Mouse (Mus musculus) heart, embryonic 15.5 days (tissue): ENCODE measurements at regions not wholly inside any gene's neighbourhood (a gene's known extent, or its start where the extent isn't known, plus 50 kb on each side); places are given as distances from the start of the nearest gene placed in this dataset.

ENCODE experiments used
- ATAC-seq: fragments of 200-750 bp; cut with Nextera tagmentation; replicated peaks from 2 replicates; pipeline ENCODE4 v1.8.0; 2017; ENCODE audit warnings: low read depth, moderate TSS enrichment; ENCODE audit not compliant: insufficient number of reproducible peaks, insufficient read depth, low FRiP score
- H3K27ac ChIP-seq: fragments of 300-500 bp; sonication (generic); 2 replicates; pipeline ENCODE4 v1.5.1; 2015; ENCODE audit warnings: mild to moderate bottlenecking, inconsistent platforms
- H3K27me3 ChIP-seq: fragments of 300-500 bp; sonication (generic); 2 replicates; pipeline ENCODE4 v1.6.1; 2015; ENCODE audit warnings: inconsistent platforms
- H3K36me3 ChIP-seq: fragments of 300-500 bp; sonication (generic); 2 replicates; pipeline ENCODE4 v1.6.1; 2015; ENCODE audit warnings: mild to moderate bottlenecking, inconsistent platforms
- H3K4me1 ChIP-seq: fragments of 300-500 bp; sonication (generic); replicated peaks from 2 replicates; pipeline ENCODE4 v1.6.1; 2015; ENCODE audit warnings: inconsistent platforms
- H3K4me2 ChIP-seq: fragments of 300-500 bp; sonication (generic); 2 replicates; pipeline ENCODE4 v1.6.1; 2015; ENCODE audit warnings: inconsistent platforms, mild to moderate bottlenecking, moderate library complexity
- H3K4me3 ChIP-seq: fragments of 300-500 bp; sonication (generic); 2 replicates; pipeline ENCODE4 v1.5.1; 2015; ENCODE audit warnings: mild to moderate bottlenecking, inconsistent platforms
- H3K9ac ChIP-seq: fragments of 300-500 bp; sonication (generic); 2 replicates; pipeline ENCODE4 v1.6.1; 2015; ENCODE audit warnings: mild to moderate bottlenecking, inconsistent platforms
- H3K9me3 ChIP-seq: fragments of 300-500 bp; sonication (generic); replicated peaks from 2 replicates; pipeline ENCODE4 v1.6.1; 2016; ENCODE audit warnings: inconsistent platforms
- WGBS: fragments of 180-500 bp; shearing (Covaris S2); methylation state at CpG from one replicate; pipeline ENCODE4 v1.1.7; 2015; ENCODE audit warnings: mixed read lengths; 5-methylcytosine and 5-hydroxymethylcytosine counted together

GRCm38 (mm10) chr14:80249882-80250281 lies 266.0 kb downstream of the Olfm4 start:
- ATAC-seq, result no peak
- 68% methylated on average over 1 of the region's 1 CpGs for WGBS
- no peak overlapping the region for H3K9ac ChIP-seq

GRCm38 (mm10) chr14:80257086-80257485 lies 273.2 kb downstream of the Olfm4 start:
- no peak overlapping the region for H3K4me2 ChIP-seq
- H3K27ac ChIP-seq, result no peak overlapping the region
- no peak for ATAC-seq
- H3K9ac ChIP-seq, result no peak overlapping the region
- H3K4me1 ChIP-seq, result no peaks in the 10 kb centered on the region
- 45% methylated on average over 3 of the region's 3 CpGs for WGBS
- no peaks in the 10 kb centered on the region for H3K9me3 ChIP-seq
- no peak overlapping the region for H3K4me3 ChIP-seq
- H3K36me3 ChIP-seq, result no peaks in the 10 kb centered on the region
- no peaks in the 10 kb centered on the region for H3K27me3 ChIP-seq

More at GRCm38 (mm10) chr14:80249882-80250281, 266.0 kb downstream of the Olfm4 start:
- Histone ChIP-seq H3K9me3 (no peaks in the 10 kb centered on the region), H3K4me2 (no peak overlapping the region), H3K36me3 (no peaks in the 10 kb centered on the region), H3K4me3 (no peak overlapping the region), H3K27me3 (no peaks in the 10 kb centered on the region), H3K27ac (no peak overlapping the region), H3K4me1 (no peaks in the 10 kb centered on the region)

- no peak for ATAC-seq
- Histone ChIP-seq H3K4me1 (no peaks in the 10 kb centered on the region), H3K9ac (no peak overlapping the region), H3K27me3 (no peaks in the 10 kb centered on the region), H3K27ac (no peak overlapping the region), H3K36me3 (no peaks in the 10 kb centered on the region), H3K4me3 (no peak overlapping the region), H3K9me3 (no peaks in the 10 kb centered on the region), H3K4me2 (no peak overlapping the region)
- WGBS, result 68% methylated on average over 8 of the region's 8 CpGs
These were observed 279.3 kb downstream of the Olfm4 start for GRCm38 (mm10) chr14:80263173-80263572.

GRCm38 (mm10) chr14:80265081-80265480 lies 281.2 kb downstream of the Olfm4 start:
- no peak overlapping the region for H3K4me3 ChIP-seq
- H3K27ac ChIP-seq, result no peak overlapping the region
- H3K4me1 ChIP-seq, result no peaks in the 10 kb centered on the region
- H3K36me3 ChIP-seq, result no peaks in the 10 kb centered on the region
- H3K9ac ChIP-seq, result no peak overlapping the region
- H3K4me2 ChIP-seq, result no peak overlapping the region
- H3K9me3 ChIP-seq, result no peaks in the 10 kb centered on the region
- H3K27me3 ChIP-seq, result no peaks in the 10 kb centered on the region
- ATAC-seq, result no peak
- WGBS, result 73% methylated on average over 7 of the region's 7 CpGs

- Histone ChIP-seq H3K4me1 (no peaks in the 10 kb centered on the region), H3K9ac (no peak overlapping the region), H3K27ac (no peak overlapping the region), H3K36me3 (no peaks in the 10 kb centered on the region), H3K27me3 (no peaks in the 10 kb centered on the region), H3K4me3 (no peak overlapping the region), H3K4me2 (no peak overlapping the region), H3K9me3 (no peaks in the 10 kb centered on the region)
- ATAC-seq, result no peak
- 50% methylated on average over 7 of the region's 7 CpGs for WGBS
These were observed 285.5 kb downstream of the Olfm4 start for GRCm38 (mm10) chr14:80269179-80269951.

GRCm38 (mm10) chr14:80270063-80270462 lies 286.2 kb downstream of the Olfm4 start:
- WGBS, result 63% methylated on average over 13 of the region's 13 CpGs
- H3K27ac ChIP-seq, result no peak overlapping the region
- no peaks in the 10 kb centered on the region for H3K4me1 ChIP-seq
- ATAC-seq, result no peak
- H3K9me3 ChIP-seq, result no peaks in the 10 kb centered on the region
- H3K4me2 ChIP-seq, result no peak overlapping the region
- no peaks in the 10 kb centered on the region for H3K36me3 ChIP-seq
- no peak overlapping the region for H3K4me3 ChIP-seq
- H3K9ac ChIP-seq, result no peak overlapping the region
- no peaks in the 10 kb centered on the region for H3K27me3 ChIP-seq

- no peaks in the 10 kb centered on the region for H3K27me3 ChIP-seq
- no peaks in the 10 kb centered on the region for H3K4me1 ChIP-seq
- no peaks in the 10 kb centered on the region for H3K9me3 ChIP-seq
- WGBS, result 70% methylated on average over 4 of the region's 4 CpGs
- no peaks in the 10 kb centered on the region for H3K36me3 ChIP-seq
- ATAC-seq, result no peak
- H3K9ac ChIP-seq, result no peak overlapping the region
- no peak overlapping the region for H3K4me3 ChIP-seq
- H3K4me2 ChIP-seq, result no peak overlapping the region
- no peak overlapping the region for H3K27ac ChIP-seq
These were observed 296.3 kb downstream of the Olfm4 start for GRCm38 (mm10) chr14:80280188-80280587.

- no peak overlapping the region for H3K4me2 ChIP-seq
- WGBS, result 41% methylated on average over 2 of the region's 2 CpGs
- no peaks in the 10 kb centered on the region for H3K27me3 ChIP-seq
- H3K36me3 ChIP-seq, result no peaks in the 10 kb centered on the region
- H3K27ac ChIP-seq, result no peak overlapping the region
- no peaks in the 10 kb centered on the region for H3K4me1 ChIP-seq
- no peak for ATAC-seq
- H3K9me3 ChIP-seq, result no peaks in the 10 kb centered on the region
- H3K4me3 ChIP-seq, result no peak overlapping the region
- H3K9ac ChIP-seq, result no peak overlapping the region
These were observed 299.8 kb downstream of the Olfm4 start for GRCm38 (mm10) chr14:80283726-80284125.

- 62% methylated on average over 4 of the region's 4 CpGs for WGBS
- no peaks in the 10 kb centered on the region for H3K9me3 ChIP-seq
- no peak overlapping the region for H3K4me3 ChIP-seq
- no peaks in the 10 kb centered on the region for H3K27me3 ChIP-seq
- no peak overlapping the region for H3K4me2 ChIP-seq
- ATAC-seq, result no peak
- no peak overlapping the region for H3K9ac ChIP-seq
- H3K27ac ChIP-seq, result no peak overlapping the region
- H3K4me1 ChIP-seq, result no peaks in the 10 kb centered on the region
- no peaks in the 10 kb centered on the region for H3K36me3 ChIP-seq
These were observed 307.5 kb downstream of the Olfm4 start for GRCm38 (mm10) chr14:80291360-80291759.

- Histone ChIP-seq H3K9ac (no peak overlapping the region), H3K27me3 (no peaks in the 10 kb centered on the region), H3K36me3 (no peaks in the 10 kb centered on the region), H3K27ac (no peak overlapping the region), H3K4me1 (no peaks in the 10 kb centered on the region), H3K9me3 (no peaks in the 10 kb centered on the region), H3K4me2 (no peak overlapping the region), H3K4me3 (no peak overlapping the region)
- no peak for ATAC-seq
- 82% methylated on average over 4 of the region's 4 CpGs for WGBS
These were observed 309.5 kb downstream of the Olfm4 start for GRCm38 (mm10) chr14:80293378-80293777.

- no peaks in the 10 kb centered on the region for H3K36me3 ChIP-seq
- H3K9ac ChIP-seq, result no peak overlapping the region
- ATAC-seq, result no peak
- no peak overlapping the region for H3K4me3 ChIP-seq
- no peaks in the 10 kb centered on the region for H3K4me1 ChIP-seq
- WGBS, result 63% methylated on average over 2 of the region's 2 CpGs
- no peaks in the 10 kb centered on the region for H3K9me3 ChIP-seq
- H3K4me2 ChIP-seq, result no peak overlapping the region
- no peak overlapping the region for H3K27ac ChIP-seq
- H3K27me3 ChIP-seq, result no peaks in the 10 kb centered on the region
These were observed 345.8 kb downstream of the Olfm4 start for GRCm38 (mm10) chr14:80329651-80330050.

- no peaks in the 10 kb centered on the region for H3K9me3 ChIP-seq
- no peak for ATAC-seq
- H3K4me2 ChIP-seq, result no peak overlapping the region
- no peak overlapping the region for H3K9ac ChIP-seq
- no peak overlapping the region for H3K27ac ChIP-seq
- no peaks in the 10 kb centered on the region for H3K27me3 ChIP-seq
- H3K4me1 ChIP-seq, result no peaks in the 10 kb centered on the region
- H3K36me3 ChIP-seq, result no peaks in the 10 kb centered on the region
- H3K4me3 ChIP-seq, result no peak overlapping the region
These were observed 378.2 kb downstream of the Olfm4 start for GRCm38 (mm10) chr14:80362024-80362622.
